Mouse (Mus musculus): ENCODE data around the gene Wdr83. TPM values are rescaled to one million over a fixed set of nuclear protein-coding genes. Genes with fewer than 3 reads are reported as not detected.
A peak's percentile ranks its signal among the peaks of the same experiment; 100 is the strongest.
"Not testable (repeated sequence)": the region's sequence is repeated elsewhere in the genome, so short reads cannot be mapped to it uniquely, and the experiment has no call there.

Gene Wdr83
- total RNA-seq (2015; ENCODE audit: low replicate concordance) = 30.6 and 35.6 TPM in 2 replicates
- 15.8 and 17.6 TPM in 2 replicates for total RNA-seq (2017; ENCODE audit: low replicate concordance)

DNA sequence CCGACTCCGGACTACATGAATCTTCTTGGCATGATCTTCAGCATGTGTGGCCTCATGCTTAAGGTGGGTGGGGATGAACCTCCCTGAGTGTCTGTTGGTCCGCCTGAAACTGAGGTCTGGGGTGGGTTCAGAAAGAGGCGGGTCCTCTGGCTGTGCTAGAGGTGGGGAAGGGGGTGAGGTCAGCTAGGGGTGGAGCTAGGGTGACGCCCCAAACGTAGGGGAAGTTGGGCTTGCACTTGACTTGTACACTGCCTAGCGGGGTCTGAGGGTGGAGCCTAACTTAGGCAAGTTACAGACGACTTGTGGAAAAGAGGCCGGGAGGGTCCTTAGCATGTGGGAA lies at the start of gene Wdr83:
Gene Wdr83 (minus strand): TSS at position 91 of the 340 bp plus-strand sequence.
- ATAC-seq (replicated peaks; ENCODE audit: low FRiP score, poor library complexity, severe bottlenecking) = peak; percentile 13; the same call in 1 of the 2 replicates

DNA sequence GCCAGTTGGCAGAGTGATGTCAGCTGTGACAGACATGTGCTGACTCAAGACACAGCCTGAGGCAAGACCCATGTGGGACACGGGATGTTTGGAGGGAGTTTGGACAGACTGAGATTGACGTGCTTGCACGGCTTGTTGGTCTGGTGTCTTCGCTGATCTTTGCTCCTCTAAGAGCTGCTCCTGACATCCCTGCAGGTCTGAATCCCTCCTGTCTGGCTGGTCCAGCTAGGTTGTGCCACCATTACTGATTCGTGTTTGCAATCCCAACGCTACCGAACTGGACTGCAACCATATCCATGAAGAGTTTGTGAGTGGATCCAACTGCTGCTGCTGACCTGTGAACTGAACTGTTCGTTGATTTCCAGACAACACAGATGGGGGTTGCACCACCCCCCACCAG lies 42.6 kb upstream of the Wdr83 start:
- no peak for ATAC-seq (replicated peaks; ENCODE audit: low FRiP score, poor library complexity, severe bottlenecking)

DNA sequence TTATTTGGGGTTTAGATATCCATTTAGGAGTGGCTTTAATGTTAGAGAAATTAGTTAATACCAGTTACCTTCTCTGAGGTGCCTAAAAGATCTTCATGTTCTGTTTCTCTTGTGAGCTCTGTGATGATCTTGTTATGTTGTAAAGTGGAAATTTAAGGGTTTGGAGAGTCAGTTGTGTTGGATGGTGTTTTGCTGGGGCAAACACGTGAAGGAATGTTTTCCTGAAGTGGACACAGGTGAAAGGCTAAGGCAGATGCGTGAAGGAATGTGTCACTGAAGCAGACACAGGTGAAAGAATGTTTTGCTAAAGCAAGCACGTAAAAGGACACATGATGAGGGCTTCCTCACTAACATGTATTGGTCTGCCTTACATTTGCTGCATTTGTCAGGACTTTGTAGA lies 41.9 kb upstream of the Wdr83 start, which contains the start of gene Zfp791:
Gene Zfp791 (minus strand): TSS at position 101 of the 400 bp plus-strand sequence.
- ATAC-seq (replicated peaks; ENCODE audit: low FRiP score, poor library complexity, severe bottlenecking) = no peak

DNA sequence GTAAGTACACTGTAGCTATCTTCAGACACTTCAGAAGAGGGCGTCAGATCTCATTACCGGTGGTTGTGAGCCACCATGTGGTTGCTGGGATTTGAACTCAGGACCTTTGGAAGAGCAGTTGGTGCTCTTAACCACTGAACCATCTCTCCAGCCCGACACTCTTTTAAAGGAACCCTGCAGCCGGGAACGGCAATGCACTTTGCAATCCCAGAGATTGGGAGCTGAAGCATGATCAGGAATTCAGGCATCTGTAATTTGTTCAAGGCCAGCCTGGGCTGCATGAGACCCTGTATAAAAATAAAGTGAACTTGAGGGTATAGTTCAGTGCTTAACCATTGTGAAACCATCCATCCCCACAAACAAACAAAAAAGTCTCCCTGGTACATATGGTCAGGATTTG lies 39.1 kb upstream of the Wdr83 start:
- ATAC-seq (replicated peaks; ENCODE audit: low FRiP score, poor library complexity, severe bottlenecking) = not testable (repeated sequence)

DNA sequence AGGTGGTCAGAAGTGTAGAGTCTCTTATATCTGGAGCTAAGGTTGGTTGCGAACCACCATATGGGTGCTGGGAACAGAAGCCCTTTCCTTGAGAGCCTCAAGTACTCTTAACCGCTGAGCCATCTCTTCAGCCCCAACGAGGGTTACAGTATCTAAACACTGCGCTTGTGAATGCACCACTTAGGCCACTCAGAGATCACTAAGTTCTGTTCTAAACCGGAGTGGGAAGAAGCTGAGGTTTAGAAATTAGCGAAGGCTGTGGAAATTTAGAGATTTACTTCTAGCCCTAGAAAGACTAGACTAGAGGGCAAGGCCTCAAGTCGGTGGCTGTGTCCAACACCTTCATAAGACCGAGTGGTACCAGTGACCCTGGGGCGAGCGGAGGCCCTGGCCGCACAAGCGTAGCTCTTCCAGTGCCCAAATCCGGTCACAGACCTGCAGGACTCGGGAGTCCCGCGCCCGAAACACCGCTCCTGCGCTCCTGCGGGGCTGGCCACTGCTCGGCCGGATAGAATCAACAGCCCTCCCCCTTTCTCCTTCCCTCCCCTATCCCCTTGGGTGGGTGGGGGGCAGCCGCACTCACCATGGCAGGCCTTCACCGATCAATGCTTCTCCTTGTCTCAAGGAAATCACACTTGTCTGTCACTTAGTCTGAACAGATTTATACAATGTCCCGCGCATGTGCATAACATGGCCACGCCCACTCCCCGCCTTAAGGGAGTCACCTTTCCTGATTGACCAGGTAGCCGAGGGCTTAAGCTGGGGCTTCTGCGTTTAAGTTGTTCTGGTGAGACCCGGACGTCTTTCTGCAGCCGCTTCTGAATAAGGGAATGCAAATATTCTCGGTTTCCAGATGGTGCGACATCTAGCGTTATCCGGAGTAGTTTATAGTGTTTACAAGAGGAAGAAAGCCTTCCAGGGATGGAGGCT lies 38.2 kb upstream of the Wdr83 start:
- no peak for ATAC-seq (replicated peaks; ENCODE audit: low FRiP score, poor library complexity, severe bottlenecking)

DNA sequence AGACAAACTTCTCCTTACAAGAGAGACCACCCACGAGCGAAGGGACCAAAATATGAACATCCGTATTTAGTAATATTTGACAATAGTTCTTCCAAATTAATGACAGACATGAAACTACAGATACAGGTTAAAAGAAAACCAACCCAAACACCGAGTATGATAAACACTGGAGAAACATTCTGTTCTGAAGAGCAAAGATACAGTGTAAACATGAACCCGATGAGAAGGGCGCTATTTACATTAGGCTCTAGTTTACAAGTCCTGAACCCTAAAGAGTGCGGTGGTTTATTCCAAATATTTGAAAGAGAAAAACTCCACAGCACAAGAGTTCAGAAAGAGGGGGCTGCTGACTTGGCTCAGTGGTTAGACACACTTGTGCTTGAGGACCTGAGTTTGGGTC lies 35.9 kb upstream of the Wdr83 start:
- no peak for ATAC-seq (replicated peaks; ENCODE audit: low FRiP score, poor library complexity, severe bottlenecking)

DNA sequence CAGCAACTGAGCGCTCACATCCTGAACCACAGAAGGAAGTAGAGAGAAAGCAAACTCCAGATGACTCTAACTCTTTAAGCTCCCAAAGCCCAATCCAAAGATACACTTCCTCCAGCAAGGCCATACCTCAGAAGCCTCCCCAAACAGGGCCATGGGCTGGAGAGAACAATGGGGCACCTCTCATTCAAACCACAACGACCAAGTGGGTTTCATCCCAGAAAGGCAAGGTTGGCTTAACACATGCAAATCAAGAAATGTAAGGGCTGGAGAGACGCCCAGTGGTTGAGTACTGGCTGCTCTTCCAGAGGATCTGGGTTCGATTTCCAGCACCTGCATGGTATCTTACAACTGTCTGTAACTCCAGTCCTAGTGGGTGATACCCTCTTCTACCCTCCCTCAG lies 34.4 kb upstream of the Wdr83 start:
- no peak for ATAC-seq (replicated peaks; ENCODE audit: low FRiP score, poor library complexity, severe bottlenecking)

DNA sequence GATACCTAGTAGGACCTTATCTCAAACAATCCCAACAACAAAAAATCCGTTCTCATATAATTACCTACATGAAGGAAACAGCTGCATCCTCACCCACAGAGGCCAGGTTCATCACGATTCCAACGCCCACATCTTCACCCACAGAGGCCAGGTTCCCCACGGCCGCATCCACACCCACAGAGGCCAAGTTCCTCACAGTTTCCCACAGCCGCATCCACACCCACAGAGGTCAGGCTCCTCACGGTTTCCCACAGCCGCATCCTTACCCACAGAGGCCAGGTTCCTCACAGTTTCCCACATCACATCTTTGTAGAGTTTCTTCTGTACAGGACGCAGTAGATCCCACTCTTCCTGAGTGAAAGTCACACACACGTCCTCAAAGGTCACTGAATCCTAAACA lies 32.1 kb upstream of the Wdr83 start:
- no peak for ATAC-seq (replicated peaks; ENCODE audit: low FRiP score, poor library complexity, severe bottlenecking)

DNA sequence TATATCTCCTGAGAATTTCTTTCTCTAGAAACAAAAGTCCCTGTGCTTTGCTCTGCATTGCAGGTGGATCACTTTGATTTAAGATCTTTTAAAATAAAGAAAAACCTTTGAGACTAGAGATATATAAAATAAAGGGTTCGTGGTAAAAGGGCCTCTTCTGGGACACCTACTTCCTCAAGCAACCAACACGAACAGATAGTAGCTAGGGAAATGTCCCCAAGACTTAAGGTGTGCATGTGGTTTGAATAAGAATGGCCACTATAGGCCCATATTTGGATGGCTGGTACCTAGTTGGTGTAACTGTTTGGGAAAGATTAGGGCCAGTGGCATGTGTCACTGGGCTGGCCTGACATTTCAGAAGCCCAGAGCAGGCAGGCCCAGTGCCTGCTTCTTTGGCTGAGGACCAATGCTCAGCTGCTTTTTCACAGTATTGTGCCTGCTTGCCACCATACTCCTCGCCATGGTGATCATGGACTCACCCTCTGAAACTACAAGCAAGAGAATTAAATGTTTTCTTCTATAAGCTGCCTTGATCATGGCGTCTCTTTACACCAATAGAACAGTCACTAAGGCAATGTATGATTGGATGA lies 19.1 kb upstream of the Wdr83 start:
- ATAC-seq (replicated peaks; ENCODE audit: low FRiP score, poor library complexity, severe bottlenecking) = no peak

DNA sequence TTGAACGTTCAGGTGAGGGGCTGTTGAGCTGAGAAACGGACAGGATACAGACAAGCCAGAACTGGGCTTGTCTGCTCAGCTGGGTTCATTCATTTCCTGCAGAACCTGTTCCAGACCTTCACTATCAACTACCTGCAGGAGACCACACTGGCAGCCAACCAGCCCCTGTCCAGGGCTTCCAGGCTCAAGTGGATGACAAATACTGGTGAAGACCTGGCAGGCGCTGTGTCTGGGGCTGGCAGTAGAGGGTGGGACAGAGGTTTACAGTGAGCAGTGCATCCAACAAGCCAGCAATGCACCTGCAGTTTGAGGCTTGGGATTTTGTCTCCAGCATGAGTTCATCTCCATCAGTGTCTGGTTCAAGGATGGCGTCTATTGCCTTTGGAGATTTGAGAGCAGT lies 15.7 kb upstream of the Wdr83 start:
- ATAC-seq (replicated peaks; ENCODE audit: low FRiP score, poor library complexity, severe bottlenecking) = no peak

DNA sequence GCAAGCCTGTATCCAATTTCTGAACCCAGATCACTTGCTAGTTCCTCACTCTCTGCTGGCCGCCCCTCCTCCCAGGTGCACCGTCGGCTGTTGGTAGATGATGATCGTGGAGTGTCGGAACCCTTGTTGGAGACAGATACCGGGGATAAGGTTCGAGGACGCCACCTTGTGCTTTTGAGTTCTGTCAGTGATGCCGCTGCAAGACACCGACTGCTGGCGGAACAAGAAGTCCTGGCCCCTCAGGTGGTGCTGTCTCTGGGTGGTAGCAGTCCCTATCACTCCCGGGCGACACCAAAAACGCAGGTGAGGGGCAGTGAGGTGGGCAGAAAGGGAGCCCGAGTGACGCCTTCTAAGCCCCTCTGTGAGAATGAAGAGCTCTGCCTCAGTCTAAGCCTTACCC lies 15.1 kb upstream of the Wdr83 start:
- no peak for ATAC-seq (replicated peaks; ENCODE audit: low FRiP score, poor library complexity, severe bottlenecking)

DNA sequence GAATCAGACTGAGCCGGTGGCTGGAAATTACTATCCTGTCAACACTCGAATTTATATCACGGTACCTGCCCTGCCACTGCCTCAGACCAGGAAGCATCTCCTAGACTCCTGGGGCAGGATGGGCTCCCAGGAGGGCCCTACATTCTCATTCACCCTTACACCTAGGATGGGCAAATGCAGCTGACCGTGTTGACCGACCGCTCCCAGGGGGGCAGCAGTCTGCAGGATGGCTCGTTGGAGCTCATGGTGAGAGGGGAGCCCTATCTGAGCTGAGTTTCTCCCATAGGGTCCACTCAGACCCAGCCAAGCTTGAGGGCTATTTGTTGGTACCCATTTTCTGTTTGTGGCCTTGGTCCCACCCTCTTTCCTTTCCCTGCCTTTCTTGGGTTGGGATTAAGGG lies 14.5 kb upstream of the Wdr83 start:
- no peak for ATAC-seq (replicated peaks; ENCODE audit: low FRiP score, poor library complexity, severe bottlenecking)

DNA sequence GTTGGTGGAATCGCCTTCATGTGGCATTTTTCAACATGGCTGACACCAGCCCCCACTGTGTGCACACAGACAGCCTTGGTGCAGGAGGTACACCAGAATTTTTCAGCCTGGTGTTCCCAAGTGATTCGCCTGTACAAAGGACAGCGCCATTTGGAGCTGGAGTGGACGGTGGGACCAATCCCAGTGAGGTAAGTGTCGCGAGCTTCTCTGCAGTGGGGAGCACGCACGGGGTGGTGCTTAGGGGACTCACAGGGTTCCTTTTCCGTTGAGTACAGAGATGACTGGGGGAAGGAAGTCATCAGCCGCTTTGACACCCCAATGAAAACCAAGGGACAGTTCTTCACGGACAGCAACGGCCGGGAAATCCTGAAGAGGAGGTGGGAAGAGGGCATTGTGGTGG lies 13.9 kb upstream of the Wdr83 start:
- no peak for ATAC-seq (replicated peaks; ENCODE audit: low FRiP score, poor library complexity, severe bottlenecking)

DNA sequence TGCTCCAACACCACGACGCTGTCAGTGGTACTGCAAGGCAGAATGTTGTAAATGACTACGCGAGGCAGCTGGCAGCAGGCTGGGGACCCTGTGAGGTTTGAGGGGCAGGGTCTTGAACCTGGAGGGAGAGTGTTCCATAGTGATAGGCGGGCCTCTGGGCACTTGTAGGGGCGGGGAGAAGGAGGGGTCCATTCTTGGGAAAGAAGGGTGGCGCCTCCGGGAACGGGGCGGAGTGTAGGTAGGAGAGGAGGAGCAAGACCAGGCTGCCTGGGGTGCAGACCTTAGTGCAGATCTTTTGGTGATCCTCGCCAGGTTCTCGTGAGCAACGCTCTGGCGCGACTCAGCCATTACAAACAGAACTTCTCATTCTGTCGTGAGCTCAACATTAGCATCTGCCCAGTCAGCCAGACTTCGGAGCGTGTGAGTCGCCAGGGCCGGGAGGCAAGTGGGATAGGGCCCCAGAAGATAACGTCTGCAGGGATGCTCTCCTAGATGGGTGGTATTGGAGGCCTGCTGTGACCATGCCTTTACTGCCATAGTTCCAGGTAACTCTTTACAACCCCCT lies 10.5 kb upstream of the Wdr83 start:
- ATAC-seq (replicated peaks; ENCODE audit: low FRiP score, poor library complexity, severe bottlenecking) = no peak

DNA sequence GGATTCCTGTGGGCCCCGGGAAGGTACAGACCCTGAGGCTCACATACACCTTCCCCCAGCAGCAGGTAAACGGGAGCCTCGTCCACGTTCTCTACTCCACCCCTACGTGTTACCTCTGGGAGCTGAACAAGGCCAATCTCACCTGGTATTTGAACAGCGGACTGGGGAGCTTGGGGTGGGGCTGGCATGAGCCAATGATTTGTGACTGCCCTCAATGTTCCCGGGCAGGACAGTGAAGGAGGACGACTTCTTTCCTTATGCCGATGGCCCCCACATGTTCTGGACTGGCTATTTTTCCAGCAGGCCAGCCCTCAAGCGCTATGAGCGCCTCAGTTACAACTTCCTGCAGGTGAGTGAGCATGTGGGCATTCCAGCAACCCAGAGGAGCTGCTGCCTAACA lies 9.8 kb upstream of the Wdr83 start:
- no peak for ATAC-seq (replicated peaks; ENCODE audit: low FRiP score, poor library complexity, severe bottlenecking)

DNA sequence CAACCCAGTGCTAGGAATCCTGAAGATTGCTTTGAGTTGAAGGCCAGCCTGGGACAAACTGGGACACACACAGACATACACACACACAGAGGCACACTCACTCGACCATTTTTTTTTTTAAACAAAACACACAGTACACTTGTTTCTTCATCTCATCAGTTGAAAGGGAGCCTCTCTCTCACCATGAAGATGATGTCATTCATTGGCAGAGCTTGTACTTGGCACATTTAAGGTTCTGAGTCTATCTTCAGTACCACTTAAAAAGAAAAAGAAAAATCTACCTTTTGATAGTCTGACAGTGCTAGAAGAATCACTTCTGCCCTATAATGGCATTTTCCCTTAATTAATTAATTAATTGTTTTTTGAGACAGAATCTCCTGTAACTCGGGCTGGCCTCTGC lies 7.7 kb upstream of the Wdr83 start:
- ATAC-seq (replicated peaks; ENCODE audit: low FRiP score, poor library complexity, severe bottlenecking) = no peak

DNA sequence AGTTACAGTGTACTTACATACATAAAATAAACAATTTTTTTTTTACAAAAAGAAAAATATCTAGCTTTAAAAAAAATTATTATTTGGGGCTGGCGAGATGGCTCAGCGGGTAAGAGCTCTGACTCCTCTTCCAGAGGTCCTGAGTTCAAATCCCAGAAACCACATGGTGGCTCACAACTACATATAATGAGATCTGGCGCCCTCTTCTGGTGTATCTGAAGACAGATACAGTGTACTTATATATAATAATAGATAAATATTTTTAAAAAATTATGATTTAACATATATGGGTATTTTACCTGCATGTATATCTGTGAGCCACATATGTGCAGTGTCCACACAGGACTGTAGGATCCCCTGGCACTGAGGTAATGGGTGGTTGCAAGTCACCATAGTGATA lies 5.1 kb upstream of the Wdr83 start:
- ATAC-seq (replicated peaks; ENCODE audit: low FRiP score, poor library complexity, severe bottlenecking) = no peak

DNA sequence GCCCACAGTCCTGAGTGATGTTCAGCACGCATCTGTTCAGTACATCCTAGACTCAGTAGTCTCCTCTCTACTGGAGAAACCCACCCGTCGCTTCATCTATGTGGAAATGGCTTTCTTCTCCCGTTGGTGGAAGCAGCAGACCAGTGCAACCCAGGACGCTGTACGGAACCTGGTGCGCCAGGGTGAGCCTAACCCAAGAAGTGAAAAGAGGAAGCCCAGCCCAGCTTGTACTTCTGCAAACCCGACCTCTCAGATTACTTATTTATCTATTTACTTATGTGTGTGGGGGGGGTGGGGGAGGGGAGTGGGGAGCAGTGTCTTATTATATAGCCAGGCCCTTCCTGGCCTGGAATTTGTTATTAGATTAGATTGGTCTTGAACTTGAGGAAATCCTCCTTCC lies 3.5 kb upstream of the Wdr83 start:
- no peak for ATAC-seq (replicated peaks; ENCODE audit: low FRiP score, poor library complexity, severe bottlenecking)

DNA sequence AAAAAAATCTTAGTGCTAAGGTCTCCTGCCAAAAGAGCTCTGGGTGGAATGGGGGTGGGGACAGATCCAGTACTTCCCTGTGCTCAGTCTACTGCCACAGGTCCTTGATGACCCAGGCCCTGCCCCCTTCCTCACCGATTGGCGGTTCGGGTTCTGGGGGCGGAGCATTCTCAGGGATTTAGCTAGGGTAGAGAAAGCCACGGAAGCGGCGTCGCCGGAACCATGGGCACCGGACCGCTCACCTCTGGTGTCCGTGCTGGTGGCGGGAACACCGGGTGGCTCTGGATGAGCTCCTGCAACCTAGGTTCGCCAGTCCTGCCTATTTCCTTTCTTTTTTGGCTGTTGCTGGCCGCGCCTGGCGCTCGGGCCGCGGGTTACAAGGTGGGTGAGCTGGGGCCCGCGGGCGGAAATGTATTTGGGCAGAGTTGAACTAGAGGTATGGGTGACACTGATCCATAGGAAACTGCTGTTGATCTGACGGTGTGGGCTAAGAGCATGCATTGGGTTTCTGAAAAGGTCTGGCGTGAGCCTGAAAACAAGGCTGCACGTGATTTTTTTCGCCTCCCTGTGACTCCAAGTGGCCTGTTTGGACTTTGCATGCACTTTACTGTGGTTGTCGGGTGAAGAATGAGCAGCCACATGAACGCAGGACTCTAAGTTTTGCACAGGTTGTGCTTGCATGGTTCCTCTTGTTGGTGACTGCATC lies 2.2 kb upstream of the Wdr83 start, which contains the start of gene Man2b1:
Gene Man2b1 (plus strand): TSS at position 163 of the 706 bp plus-strand sequence.
- ATAC-seq (replicated peaks; ENCODE audit: low FRiP score, poor library complexity, severe bottlenecking) = peak; percentile 79

DNA sequence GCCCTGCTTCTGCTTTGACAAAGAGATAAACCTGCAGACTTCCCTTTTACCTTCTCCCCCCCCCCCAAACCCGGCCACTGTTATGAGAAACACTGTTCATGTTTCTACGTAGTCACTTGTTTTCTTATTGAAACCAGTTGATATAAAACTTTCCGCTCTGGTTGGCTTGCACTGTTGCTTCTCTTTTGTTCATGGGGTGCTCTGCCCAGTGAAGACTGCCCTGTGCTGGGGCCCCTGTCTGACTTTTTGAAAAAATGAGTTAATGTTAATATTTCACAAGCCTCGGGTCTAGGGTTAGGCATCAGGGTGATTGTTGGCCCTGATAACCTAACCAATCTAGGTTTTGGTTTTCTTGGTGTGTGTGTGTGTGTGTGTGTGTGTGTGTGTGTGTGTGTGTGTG lies 1.1 kb upstream of the Wdr83 start:
- not testable (repeated sequence) for ATAC-seq (replicated peaks; ENCODE audit: low FRiP score, poor library complexity, severe bottlenecking)

All from erythroid progenitor cell, adult 5-6 weeks (primary cell).